Mouse (Mus musculus): ENCODE measurements around the gene Smo.

Gene Smo

GRCm38 (mm10) chr6:29775609-29776008, 40.3 kb downstream of the Smo start:
- peak; percentile 63 for DNase-seq (ENCODE audit: low spot score)

DNA sequence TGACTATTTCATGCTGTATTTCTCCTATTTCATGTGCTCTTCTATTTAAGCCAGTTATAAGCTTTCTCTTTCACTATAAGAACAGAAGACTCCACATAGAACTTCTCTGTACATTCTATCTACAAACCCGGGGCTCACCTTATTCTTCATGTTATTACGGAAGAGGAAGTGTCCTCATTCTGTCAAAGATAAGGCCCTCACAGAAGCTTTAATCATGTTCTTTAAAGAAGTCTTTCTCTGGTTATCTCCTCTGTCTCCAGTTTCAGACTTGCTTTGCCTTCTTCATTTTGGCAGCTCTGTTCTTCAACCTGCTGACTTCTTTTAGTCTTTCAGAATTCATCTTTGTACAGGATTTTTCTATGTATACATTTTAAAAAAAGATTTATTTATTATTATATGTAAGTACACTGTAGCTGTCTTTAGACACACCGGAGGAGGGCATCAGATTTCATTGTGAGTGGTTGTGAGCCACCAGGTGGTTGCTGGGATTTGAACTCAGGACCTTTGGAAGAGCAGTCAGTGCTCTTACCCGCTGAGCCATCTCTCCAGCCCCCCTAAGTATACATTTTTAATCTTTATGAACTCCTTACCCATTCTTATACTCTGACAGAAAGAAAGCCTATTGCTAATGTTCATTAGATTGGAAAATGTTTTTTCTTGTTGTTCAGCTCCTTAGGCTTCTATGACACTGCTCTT, 41.4 kb downstream of the Smo start:
- DNase-seq (ENCODE audit: low spot score) = no peak

- DNase-seq (ENCODE audit: low spot score) = no peak
Measured at GRCm38 (mm10) chr6:29777238-29777555, 41.9 kb downstream of the Smo start.

DNA sequence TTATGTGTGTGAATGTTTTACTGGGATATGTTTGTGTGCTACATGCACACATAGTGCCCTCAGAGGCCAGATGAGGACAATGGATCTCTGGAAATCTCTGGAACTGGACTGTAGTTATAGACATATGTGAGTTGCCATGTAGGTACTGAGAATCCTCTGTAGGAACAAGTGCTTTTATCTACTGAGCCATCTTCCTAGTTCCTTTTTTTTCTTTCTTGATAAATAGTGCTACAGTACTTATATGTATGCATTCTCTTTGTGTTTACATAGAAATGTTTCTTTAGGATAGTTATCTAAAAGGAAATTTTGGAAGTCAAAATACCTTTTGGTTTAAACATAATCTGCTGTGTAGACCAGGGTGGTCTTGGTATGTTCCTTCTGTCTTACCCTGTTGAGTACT, 44.8 kb downstream of the Smo start:
- DNase-seq (ENCODE audit: low spot score) = no peak

GRCm38 (mm10) chr6:29780571-29780970, 45.3 kb downstream of the Smo start:
- no peak for DNase-seq (ENCODE audit: low spot score)

DNA sequence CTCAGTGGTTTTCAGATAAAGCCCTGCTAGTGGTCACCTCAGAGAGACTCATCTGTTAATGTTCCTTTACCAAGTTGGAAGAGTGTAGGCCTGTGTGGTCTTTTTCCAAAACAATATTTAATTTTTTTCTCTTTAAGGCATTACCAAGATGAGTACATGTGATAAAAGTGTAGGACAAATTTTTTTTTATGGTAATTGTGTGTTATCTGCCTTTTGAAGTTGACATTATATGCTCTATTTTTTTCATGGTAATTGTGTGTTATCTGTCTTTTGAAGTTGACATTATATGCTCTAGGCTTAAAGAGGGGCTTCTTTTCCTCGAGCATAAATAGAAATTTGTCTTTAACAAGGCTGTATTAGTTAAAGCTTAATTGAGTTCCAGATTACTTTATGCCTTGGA, 46.9 kb downstream of the Smo start:
- DNase-seq (ENCODE audit: low spot score) = no peak

- no peak for DNase-seq (ENCODE audit: low spot score)
Measured at GRCm38 (mm10) chr6:29783960-29784359, 48.7 kb downstream of the Smo start.

- no peak for DNase-seq (ENCODE audit: low spot score)
Measured at GRCm38 (mm10) chr6:29784413-29785021, 49.2 kb downstream of the Smo start.

- DNase-seq (ENCODE audit: low spot score) = no peak
Measured at GRCm38 (mm10) chr6:29785759-29786158, 50.5 kb downstream of the Smo start.

DNA sequence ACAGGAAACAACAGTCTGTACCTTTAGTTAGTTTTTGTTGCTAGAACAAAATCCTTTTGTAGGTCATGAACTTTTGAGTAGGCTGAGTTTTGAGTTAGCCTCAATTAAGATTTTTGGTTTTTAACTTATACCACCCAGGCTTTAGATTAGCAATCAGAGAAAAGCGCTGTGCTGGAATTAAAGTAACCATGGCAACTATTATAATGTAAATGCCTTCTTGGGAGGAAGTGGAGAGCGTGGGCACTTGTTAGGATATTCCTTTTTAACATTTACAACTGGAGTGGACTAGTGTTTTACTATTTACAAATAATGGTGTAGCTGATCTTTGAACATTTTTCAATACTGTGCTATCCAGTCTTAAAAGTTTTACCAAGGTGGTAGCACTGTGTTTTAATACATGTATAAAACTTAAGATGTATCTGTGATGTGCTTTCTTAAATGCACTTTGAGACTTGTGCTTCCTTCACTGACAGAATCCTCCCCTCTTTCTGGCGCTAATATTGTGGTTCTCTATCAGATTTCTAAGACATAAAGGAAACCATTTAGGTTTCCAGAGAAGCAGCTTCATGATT, 53.6 kb downstream of the Smo start:
- no peak for DNase-seq (ENCODE audit: low spot score)

DNA sequence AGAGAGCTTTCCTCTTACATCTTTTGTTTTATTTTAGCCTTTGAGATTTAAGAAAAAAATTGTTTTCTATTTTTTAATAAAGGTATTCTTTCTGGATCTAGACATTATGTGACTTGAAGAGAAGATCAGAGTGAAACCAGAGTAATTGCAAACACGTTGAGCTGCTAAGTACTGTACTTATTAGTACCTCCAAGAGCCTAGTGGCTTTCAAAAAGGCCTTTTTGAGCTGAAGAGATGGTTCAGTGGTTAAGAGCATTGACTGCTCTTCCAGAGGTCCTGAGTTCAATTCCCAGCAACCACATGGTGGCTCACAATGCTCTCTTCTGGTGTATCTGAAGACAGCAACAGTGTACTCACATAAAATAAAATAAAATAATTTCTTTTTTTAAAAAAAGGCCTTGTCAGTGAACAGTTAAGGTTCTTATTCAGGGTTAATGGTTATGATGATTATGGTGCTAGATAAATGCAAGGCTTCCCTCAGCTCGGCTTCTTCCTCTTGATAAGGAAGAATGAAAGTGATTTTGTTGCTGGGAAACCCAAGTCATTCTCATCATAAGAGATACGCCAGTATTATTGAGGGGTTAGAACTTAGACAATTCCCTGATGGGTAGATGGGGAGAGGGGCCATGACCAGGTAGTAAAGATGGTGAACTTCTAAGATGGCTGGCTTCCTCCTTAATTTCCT, 54.9 kb downstream of the Smo start:
- DNase-seq (ENCODE audit: low spot score) = no peak

DNA sequence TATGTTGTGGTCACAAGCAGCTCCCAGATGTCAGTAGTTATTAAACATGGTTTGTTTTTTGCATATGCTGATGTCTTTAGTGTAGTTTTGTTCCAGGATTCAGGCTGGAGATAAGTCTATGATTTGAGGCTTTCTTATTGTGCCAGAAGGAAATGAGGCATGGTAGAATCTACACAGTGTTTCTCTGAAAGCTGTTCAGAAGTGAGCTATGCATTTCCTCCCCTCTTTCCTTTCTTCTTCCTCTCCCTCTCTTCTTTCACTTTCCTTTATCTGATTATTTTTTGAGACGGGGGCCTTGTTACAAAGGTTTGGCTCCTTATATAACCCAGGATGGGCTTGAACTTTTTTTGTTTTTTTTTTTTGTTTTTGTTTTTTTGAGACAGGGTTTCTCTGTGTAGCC, 58.2 kb downstream of the Smo start:
- no peak for DNase-seq (ENCODE audit: low spot score)

GRCm38 (mm10) chr6:29794582-29794981, 59.3 kb downstream of the Smo start:
- no peak for DNase-seq (ENCODE audit: low spot score)

DNA sequence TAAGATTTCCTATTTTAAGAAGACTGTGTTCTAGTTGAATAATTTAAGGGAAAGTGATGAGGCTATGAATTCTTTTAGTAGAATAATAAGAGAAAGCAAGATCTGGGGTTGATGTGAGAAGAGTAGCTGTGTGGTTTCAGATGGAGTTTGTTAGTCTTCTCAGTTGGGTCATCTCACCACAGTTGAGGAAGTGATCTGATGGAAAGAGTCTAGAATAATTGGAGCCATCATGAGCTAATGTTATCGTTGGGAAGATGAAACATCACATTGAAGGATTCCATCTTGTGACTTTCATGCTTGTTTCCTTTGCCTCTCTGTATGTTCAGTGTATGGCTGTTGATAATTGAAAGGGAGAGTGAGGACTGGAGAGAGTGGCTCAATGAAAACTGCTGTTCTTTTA, 67.7 kb downstream of the Smo start:
- no peak for DNase-seq (ENCODE audit: low spot score)

DNA sequence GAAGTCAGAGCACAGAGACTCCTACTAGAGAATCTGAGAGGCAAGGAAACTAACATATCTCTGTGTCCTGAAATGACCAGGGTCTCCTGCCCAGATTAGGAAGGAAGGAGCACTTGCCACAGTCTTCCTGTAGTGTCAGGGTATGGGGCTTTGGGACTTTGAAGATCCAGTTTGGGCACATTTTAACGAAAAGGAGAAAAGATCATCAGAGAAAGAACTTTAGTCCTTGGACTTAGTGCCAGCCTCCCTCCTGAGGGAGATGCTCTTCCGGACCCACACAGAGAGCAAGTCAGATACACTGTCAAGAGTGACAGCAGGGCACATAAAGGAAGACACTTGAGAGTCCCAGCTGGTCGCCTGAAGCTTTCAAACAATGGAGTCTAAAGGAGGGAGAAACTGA, 68.7 kb downstream of the Smo start:
- no peak for DNase-seq (ENCODE audit: low spot score)

GRCm38 (mm10) chr6:29805381-29805780, 70.1 kb downstream of the Smo start:
- no peak for DNase-seq (ENCODE audit: low spot score)
